Mouse (Mus musculus) heart, adult 2 months (tissue): ENCODE measurements around the gene Stpg3. TPM values are rescaled to one million over a fixed set of nuclear protein-coding genes. Genes with fewer than 3 reads are reported as not detected.

Experiments
- DNase-seq, 2 experiments: peaks; one replicate each; pipeline ENCODE4 v3.0.0; 2021
- H3K27ac ChIP-seq: fragments of 200-600 bp; 2 replicates; pipeline ENCODE4 v1.8.1; 2022
- H3K27me3 ChIP-seq: fragments of 200-500 bp; 2 replicates; pipeline ENCODE4 v1.6.1; 2012; ENCODE audit warnings: mild to moderate bottlenecking, low read length, inconsistent platforms, mixed read lengths; ENCODE audit not compliant: control insufficient read depth, insufficient read depth
- H3K36me3 ChIP-seq: fragments of 200-500 bp; 2 replicates; pipeline ENCODE4 v1.6.1; 2012; ENCODE audit warnings: low read length, inconsistent platforms; ENCODE audit not compliant: control insufficient read depth, insufficient read depth
- H3K4me1 ChIP-seq: fragments of 200-500 bp; 2 replicates; pipeline ENCODE4 v1.6.1; 2011; ENCODE audit warnings: low read length; ENCODE audit not compliant: control insufficient read depth, insufficient read depth
- H3K4me3 ChIP-seq: fragments of 200-600 bp; 2 replicates; pipeline ENCODE4 v1.8.1; 2022
- H3K79me2 ChIP-seq: fragments of 200-500 bp; replicated peaks from 2 replicates; pipeline ENCODE4 v1.6.1; 2012; ENCODE audit warnings: mild to moderate bottlenecking, inconsistent platforms, low read length, moderate library complexity, mixed read lengths; ENCODE audit not compliant: control insufficient read depth, insufficient read depth
- H3K9ac ChIP-seq: fragments of 200-500 bp; 2 replicates; pipeline ENCODE4 v1.6.1; 2012; ENCODE audit warnings: low read depth, mild to moderate bottlenecking, control low read depth, inconsistent platforms, low read length, mixed read lengths
- CTCF ChIP-seq: fragments of 200-600 bp; IDR thresholded peaks from 2 replicates; pipeline ENCODE4 v1.8.1; 2022; ENCODE audit warnings: antibody characterized with exemption, mild to moderate bottlenecking, moderate library complexity
- EP300 ChIP-seq: fragments of 200-500 bp; IDR thresholded peaks from 2 replicates; pipeline ENCODE4 v1.6.1; 2011; ENCODE audit warnings: low read depth, low read length, control low read depth; ENCODE audit not compliant: insufficient read depth
- POLR2A ChIP-seq: fragments of 200-500 bp; IDR thresholded peaks from 2 replicates; pipeline ENCODE4 v1.6.1; 2011; ENCODE audit warnings: mild to moderate bottlenecking, low read depth, low read length, control low read depth; ENCODE audit not compliant: insufficient read depth
- WGBS: fragments of 180-500 bp; shearing (Covaris S2); methylation state at CpG from one replicate; pipeline ENCODE4 v1.1.7; 2018; 5-methylcytosine and 5-hydroxymethylcytosine counted together
- intact Hi-C: fragments of 180-260 bp; cut with DNase I; formaldehyde crosslinking; loops from one replicate; pipeline ENCODE4 v1.15.1; 2025
- polyA plus RNA-seq: library from polyadenylated mRNA; depleted of rRNA; stranded (reverse); fragments of >200 nt; gene quantifications from 2 replicates; pipeline ENCODE4 v1.2.3, GENCODE M21; 2012
- total RNA-seq, 2 experiments: library from RNA; stranded (reverse); gene quantifications; 2 replicates each; pipeline ENCODE4 v1.2.3; 2021

Stpg3 gene
- total and polyA plus RNA-seq, 3 experiments = not detected

DNA sequence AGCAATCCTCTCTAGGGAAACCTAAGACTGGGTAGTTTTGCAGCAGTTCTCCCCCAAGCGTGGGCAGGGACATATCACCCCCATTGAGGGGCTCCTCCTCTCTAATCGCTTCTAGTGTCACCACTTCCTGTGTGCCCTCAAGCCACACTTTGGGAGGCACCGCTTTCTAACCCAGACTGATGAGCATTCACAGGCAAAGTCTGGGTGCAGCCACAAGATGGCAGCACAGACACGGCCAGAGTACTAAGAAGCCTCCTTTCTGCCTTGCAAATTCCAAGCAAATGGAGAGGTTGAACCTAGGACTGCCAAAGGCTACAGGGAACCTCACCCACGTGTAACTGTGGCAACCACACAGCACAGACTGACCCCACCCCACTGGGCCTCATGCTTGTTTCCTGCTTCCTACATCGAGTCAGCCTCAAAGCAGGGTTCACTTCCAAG lies 21.1 kb downstream of the Stpg3 start:
- peak; percentile 86 to 88 for DNase-seq
- WGBS = 2% methylated on average over 6 of the region's 6 CpGs
- H3K27ac ChIP-seq = peak overlapping the region; percentile 95
- TF ChIP-seq CTCF = peak; percentile 96
- TF ChIP-seq POLR2A = no peak; the same call in 1 of the 2 replicates
- TF ChIP-seq EP300 = peak; percentile 99
- intact Hi-C loops = loop anchor here (1.0 to 2.0 kb wide), 2 partner anchors 17 to 35 kb away; partner anchors contain the start of gene Nelfb
- no peaks in the 10 kb centered on the region for H3K36me3 ChIP-seq
- H3K79me2 ChIP-seq = no peaks in the 10 kb centered on the region
- no peaks in the 10 kb centered on the region for H3K27me3 ChIP-seq
- peaks cover 20% of the 10 kb centered on the region for H3K4me1 ChIP-seq
- H3K4me3 ChIP-seq = peak overlapping the region; percentile 20; the same call in 1 of the 2 replicates
- no peak overlapping the region for H3K9ac ChIP-seq

DNA sequence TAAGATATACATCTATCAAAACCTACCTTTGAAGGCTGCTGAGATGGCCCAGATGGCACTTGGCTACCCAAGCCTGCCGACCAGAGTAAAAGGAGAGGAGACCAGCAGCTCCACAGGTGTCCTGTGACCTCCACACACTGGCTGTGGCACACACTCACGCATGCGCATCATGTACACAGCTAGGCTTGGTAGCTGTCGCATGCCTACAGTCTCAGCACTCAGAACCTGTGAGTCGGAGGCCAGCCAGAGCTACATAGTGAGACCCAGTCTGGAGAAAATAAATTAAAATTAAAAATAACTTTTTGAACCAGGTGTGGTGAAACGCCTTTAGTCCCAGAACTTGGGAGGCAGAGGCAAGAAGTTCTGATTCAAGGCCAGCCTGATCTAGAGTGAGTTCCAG lies 26.6 kb downstream of the Stpg3 start:
- DNase-seq = no peak
- Histone ChIP-seq H3K79me2 (no peaks in the 10 kb centered on the region), H3K4me1 (peaks cover 4% of the 10 kb centered on the region), H3K27ac (no peak overlapping the region), H3K36me3 (no peaks in the 10 kb centered on the region), H3K9ac (no peak overlapping the region), H3K4me3 (no peak overlapping the region), H3K27me3 (no peaks in the 10 kb centered on the region)
- intact Hi-C loops = no loop called here
- 86% methylated on average over 6 of the region's 6 CpGs for WGBS
- TF ChIP-seq CTCF (no peak), EP300 (no peak), POLR2A (no peak)

DNA sequence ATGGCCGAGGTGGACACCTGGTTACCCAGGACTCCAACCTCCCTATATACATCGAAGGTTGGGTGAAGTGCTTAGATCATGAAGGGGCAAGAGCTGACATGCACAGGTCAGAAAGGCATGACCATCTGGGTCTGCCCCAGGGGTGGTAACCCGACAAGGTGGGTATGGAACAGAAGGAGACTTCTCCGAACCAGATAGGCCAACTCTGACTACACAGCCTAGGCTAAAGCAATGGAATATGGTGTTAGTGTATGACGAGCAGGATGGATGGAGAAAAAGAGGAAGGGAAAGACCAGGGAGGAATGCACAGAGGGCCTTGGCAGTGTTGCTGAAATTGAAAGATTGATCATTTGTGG lies 27.9 kb downstream of the Stpg3 start:
- Histone ChIP-seq H3K4me1 (peaks cover 4% of the 10 kb centered on the region), H3K4me3 (no peak overlapping the region), H3K9ac (no peak overlapping the region), H3K36me3 (no peaks in the 10 kb centered on the region), H3K79me2 (no peaks in the 10 kb centered on the region), H3K27me3 (no peaks in the 10 kb centered on the region), H3K27ac (no peak overlapping the region)
- DNase-seq = no peak
- 61% methylated on average over 5 of the region's 5 CpGs for WGBS
- intact Hi-C loops = loop anchor here (1.0 kb wide), 1 partner anchor 59 kb away; no protein-coding TSS in a partner anchor
- TF ChIP-seq CTCF (no peak), EP300 (no peak), POLR2A (no peak)

DNA sequence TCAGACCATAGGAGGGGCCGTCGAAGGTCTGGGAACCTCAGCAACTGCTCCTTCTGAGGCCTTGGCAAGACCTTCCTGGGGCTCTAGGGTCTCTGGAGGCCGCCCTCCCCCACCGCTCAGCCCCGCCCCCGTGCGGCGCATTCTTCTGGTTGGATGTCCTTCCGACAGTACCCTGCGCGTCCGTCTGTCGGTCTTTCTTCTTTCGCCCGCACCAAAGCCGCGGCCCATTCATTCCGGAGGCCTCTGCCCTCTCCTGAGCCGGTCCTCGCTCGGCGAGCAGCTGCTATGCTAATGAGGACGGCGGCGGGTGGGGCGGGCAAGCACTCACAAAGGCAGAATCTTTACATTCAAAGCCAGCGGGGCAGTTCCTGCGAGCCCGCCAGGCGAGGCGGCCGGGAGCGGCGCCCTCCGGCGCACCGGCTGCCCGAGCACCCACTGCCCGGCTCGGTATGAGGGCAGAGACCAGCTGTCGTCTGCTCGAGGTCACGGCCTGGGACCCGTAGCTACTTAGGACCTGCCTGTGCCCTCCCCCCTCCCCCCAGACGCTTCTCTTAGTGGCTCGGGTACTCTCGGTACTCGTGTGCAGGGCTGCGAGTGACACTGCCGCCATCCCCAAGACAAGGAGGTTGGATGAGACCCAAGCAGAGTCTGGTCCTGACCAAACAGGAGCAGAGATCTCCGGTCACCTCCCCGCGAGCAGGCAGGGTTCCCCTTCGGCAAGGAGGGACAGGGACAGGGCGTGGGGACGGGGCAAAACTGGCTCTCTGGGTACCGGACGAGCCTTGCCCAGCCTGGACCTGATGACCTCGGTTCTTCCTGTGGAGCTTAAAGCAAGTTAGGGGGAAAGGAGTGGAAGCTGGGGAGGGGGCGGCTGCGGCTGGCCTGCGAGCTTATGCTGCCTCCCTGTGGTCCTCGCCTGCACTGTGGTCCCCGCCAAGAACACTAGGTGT lies 28.5 kb downstream of the Stpg3 start:
- Histone ChIP-seq H3K27me3 (no peaks in the 10 kb centered on the region), H3K9ac (peak overlapping the region; percentile 68), H3K4me1 (peaks cover 4% of the 10 kb centered on the region), H3K79me2 (no peaks in the 10 kb centered on the region), H3K27ac (peak overlapping the region; percentile 71), H3K4me3 (peak overlapping the region; percentile 39), H3K36me3 (no peaks in the 10 kb centered on the region)
- intact Hi-C loops = loop anchor here (1.0 kb wide), 1 partner anchor 59 kb away; no protein-coding TSS in a partner anchor
- DNase-seq = peak; percentile 64 to 73
- WGBS = 4% methylated on average over 64 of the region's 64 CpGs
- no peak for TF ChIP-seq EP300
- peak; percentile 66 for TF ChIP-seq CTCF
- 0 out of 2 replicates have a peak, but pooled peaks have one; percentile 8 for TF ChIP-seq POLR2A

DNA sequence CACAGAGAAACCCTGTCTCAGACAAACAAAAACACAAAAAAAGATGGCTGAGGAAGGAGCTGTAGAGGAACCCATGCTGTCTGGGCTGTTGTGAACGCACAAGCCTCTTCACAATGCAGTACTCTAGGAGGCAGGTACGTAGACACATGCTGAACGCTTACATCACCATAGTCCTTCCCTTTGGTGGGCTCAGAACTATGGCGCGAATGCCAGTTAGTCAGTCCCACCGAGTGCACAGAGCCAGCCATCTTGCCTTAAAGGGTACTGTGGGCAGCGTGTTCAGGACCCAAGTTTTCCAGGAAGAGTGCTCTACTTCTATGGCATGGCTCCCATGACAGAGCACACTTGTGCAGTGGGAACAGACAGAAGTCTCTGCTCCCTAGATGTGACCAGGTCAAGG lies 29.9 kb downstream of the Stpg3 start:
- H3K27me3 ChIP-seq = no peaks in the 10 kb centered on the region
- TF ChIP-seq EP300 = no peak
- TF ChIP-seq CTCF = no peak
- TF ChIP-seq POLR2A = no peak
- H3K4me3 ChIP-seq = no peak overlapping the region
- no peak for DNase-seq
- no peak overlapping the region for H3K9ac ChIP-seq
- intact Hi-C loops = loop anchor here (5.0 kb wide), 1 partner anchor 42 kb away; no protein-coding TSS in a partner anchor
- H3K27ac ChIP-seq = peak overlapping the region; percentile 71; the same call in 1 of the 2 replicates
- WGBS = 86% methylated on average over 7 of the region's 7 CpGs
- H3K4me1 ChIP-seq = peaks cover 4% of the 10 kb centered on the region
- no peaks in the 10 kb centered on the region for H3K36me3 ChIP-seq
- no peaks in the 10 kb centered on the region for H3K79me2 ChIP-seq

DNA sequence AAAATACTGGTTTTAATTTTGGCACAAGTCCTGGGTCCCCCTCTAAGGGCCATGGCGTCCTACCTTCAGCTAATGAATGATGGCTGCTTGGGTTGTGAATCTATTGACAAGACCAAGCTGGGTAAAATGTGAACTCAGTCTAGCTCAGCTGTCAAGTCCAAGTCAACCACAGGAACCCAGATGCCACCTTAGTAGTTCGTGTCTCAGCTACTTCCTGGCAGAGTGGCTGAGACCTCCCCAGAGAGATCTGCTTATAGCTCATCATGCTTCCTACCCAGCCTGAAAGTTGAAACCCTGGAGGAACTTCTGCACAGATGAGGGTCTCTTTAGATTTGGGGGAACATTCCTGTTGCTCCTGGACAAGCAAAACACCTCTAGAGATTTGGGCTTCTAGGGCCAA lies 31.1 kb downstream of the Stpg3 start:
- peak overlapping the region; percentile 61 for H3K4me3 ChIP-seq
- H3K9ac ChIP-seq = no peak overlapping the region
- intact Hi-C loops = loop anchor here (5.0 kb wide), 1 partner anchor 41 kb away; no protein-coding TSS in a partner anchor
- no peaks in the 10 kb centered on the region for H3K27me3 ChIP-seq
- no peaks in the 10 kb centered on the region for H3K79me2 ChIP-seq
- WGBS = 44% methylated on average over 2 of the region's 2 CpGs
- DNase-seq = no peak
- no peak for TF ChIP-seq CTCF
- no peak for TF ChIP-seq EP300
- no peak for TF ChIP-seq POLR2A
- peak overlapping the region; percentile 28 for H3K27ac ChIP-seq
- H3K4me1 ChIP-seq = peaks cover 8% of the 10 kb centered on the region
- H3K36me3 ChIP-seq = no peaks in the 10 kb centered on the region
